Mouse (Mus musculus) right cerebral cortex, adult 18-20 months (tissue): Measurements from ENCODE around the gene Gm4969.

Experiments
- DNase-seq: peaks from one replicate; pipeline ENCODE4 v3.0.0; 2022; ENCODE audit warnings: mixed read lengths

Gene Gm4969

DNA sequence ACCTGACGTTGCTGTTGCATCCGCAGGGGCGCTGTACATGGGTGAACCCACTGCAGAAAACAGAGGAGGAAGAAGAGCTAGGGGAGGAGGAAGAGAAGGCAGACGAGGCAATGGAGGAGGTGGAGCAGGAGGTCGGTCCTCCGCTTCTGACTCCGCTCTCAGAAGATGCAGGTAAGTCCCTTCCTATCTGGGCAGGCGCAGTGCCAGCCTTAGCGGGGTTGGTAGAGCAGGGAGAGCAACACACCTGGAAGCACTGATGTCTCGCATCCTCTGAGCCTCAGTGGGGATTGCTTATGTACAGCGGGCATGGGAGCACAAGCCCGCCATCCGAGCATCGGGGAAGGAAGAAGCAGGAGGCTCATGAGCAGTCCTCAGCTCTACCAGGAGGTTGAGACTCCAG is 51.1 kb downstream of the Gm4969 start:
- no peak for DNase-seq

DNA sequence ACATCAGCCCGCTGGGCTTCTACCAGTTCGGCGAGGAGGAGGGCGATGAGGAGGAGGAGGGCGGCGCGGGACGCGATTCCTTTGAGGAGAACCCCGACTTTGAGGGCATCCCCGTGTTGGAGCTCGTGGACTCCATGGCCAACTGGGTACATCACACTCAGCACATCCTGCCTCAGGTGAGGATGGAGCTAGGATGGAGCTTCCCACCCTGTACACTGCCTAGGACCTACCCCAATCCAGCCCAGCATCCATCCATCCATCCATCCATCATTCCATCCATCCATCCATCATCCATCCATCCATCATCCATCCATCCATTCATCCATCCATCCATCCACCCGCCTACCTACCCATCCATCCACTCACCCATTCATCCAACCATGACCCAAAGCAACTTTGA is 52.3 kb downstream of the Gm4969 start:
- no peak for DNase-seq

DNA sequence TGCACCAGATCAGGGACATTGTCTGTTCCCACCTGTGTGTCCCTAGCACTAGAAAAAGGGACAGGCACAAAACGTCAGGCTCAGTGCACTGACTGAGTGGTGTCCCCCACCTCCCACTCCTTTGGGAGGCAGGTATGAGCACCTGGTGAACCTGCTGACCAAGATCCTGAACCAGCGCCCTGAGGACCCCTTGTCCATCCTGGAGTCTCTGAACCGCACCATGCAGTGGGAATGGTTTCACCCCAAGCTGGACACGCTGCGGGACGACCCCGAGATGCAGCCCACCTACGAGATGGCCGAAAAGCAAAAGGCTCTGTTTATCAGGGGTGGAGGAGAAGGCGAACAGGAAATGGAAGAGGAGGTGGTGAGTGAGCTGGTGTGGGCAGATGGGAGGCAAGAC is 60.8 kb downstream of the Gm4969 start:
- no peak for DNase-seq

DNA sequence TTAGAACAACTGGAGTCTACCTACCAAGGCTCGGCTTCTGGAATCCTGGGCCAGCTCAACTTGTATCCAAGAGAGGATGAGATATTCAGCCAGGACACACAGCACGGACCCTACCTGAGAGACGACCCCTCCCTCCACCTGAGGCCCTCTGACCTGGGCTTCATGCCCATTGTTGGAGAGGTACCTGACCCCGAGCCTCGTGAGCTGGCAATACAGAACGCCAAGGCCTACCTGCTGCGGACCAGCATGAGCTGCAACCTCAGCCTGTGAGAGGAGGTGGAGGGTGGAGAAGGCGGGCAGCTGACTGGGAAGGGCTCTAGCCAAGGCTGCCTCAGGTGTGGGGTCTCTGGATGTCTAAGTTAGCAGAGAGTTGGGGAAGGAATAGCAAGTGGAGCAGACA is 63.1 kb downstream of the Gm4969 start:
- no peak for DNase-seq

DNA sequence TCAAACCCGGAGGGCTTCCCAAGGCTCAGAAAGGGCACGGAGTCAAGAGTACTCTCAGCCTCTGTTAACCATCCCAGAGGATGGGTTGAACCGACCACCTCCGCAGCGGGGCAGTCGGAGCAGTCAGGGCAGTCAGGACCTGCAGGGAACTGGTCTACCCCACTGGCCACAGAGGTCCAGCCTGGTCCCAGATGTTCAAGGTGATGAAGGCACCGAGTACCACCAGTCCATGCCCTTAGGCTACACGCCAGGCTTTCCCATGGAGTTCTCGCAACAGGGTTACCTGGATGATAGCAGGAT is 63.4 kb downstream of the Gm4969 start:
- DNase-seq = no peak

DNA sequence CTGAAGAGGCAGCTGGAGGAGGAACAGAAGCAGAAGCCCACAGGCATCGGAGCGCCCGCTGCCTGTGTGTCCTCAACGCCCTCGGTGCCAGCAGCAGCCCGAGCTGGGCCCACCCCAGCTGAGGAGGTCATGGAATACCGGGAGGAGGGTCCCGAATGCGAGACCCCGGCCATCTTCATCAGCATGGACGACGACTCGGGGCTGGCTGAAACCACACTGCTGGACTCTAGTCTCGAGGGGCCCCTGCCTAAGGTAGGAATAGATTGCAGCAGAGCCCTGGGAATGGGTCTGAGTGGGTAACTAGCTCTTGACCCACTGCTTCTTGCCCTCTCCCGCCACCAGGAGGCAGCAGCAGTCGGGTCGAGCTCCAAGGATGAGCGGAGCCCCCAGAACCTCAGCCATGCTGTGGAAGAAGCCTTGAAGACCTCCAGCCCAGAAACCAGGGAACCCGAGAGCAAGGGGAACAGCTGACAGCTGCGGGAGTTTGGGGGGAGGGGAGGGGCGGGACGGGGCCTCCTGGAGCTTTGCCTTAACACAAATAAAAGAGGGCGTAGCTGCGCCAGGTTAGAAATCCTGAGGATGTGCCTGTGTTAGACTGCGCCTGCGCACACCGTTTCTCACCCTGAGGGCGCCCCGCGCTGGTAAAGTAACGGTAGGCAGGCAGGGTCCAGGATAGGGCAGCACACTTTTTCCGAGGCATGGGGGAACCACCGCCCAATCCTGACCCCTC is 64.0 kb downstream of the Gm4969 start, which contains the start of gene Rsph6a:
Gene Rsph6a (plus strand): TSS at position 644 of the 730 bp plus-strand sequence.
- peak; percentile 30 for DNase-seq

DNA sequence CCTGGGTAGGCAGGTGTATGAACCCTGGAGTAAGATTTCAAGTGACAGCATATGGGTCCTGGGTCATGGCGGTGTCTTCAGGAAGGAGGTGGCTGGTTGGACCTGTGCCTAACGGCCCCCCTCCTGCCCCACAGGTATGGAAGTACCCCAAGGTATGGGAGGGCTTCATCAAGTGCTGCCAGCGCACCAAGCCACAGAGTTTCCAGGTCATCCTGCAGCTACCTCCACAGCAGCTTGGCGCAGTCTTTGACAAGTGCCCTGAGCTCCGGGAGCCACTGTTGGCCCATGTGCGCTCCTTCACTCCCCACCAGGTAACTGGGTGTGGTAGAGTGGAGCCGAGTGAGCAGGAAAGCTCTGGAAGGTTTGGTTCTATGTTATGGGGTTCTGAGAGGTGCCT is 65.0 kb downstream of the Gm4969 start:
- DNase-seq = no peak

DNA sequence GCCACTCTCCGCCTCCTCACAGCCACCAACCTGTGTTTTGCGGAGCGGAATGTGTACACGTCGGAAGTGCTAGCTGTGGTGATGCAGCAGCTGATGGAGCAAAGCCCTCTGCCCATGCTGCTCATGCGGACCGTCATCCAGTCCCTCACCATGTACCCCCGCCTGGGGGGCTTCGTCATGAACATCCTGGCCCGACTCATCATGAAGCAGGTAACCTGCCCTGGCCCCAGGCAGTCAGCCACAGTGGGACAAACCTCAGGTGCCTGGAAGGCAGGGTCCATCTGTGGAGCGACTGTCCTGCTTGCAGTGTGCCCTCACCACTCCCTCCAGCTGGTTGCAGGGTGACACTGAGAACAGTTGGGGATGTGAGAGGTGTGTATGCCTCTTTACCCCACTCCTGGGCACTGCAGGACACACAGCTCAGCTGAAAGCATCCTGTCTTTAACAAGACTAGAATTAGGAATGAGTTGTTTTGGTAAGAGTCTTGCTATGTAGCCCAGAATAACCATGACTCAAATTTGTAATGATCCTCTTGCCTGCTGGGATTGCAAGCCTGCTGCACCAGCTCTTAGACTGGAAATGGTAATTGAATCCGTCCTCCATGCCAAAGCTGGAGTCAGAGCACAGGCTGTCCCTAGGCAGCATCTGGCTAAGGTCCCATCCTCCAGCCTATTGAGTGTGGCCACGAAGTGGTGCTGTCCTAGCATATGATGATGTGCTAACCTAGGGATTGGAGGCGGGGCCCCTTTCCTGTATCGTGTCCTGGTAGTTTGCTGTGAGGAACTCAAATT is 65.6 kb downstream of the Gm4969 start:
- peak; percentile 79 for DNase-seq

DNA sequence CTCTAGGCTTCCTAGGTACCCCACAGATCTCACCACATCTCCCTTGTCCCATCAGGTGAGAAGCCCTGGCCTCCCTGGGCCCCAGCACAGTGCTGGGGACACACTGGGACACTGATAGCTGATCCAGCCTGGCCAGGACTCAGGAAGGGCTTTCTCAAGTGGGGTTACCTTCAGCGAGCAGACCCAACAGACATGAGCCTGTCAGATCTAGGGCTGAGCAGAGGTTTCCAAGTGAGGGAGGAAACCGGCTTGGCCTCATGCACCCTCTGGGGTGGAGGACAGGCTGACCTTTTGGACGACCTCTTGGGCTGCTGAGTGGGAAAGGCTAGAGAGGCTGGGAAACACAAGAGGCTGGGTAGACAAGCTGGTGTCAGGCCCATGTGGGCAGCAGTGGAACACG is 67.0 kb downstream of the Gm4969 start:
- no peak for DNase-seq

DNA sequence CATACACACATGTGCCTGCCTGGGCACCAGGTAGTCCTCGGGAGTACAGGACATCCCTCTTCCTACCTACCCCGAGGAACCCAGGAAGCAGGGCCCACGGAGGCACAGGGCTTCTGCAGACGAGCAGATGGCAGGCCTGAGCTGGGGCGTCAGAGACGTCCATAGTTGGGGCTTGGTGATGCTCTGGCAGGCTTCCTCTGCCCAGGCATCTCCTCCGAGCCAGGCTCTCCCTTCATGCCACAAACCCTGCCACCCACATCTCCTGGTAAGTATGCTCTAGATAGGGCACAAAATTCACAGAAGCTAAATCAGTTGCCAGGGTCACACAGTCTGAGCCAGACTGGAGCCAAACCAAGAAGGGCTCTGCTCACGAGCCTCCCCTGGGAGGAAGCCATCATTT is 68.0 kb downstream of the Gm4969 start:
- DNase-seq = peak; percentile 66

DNA sequence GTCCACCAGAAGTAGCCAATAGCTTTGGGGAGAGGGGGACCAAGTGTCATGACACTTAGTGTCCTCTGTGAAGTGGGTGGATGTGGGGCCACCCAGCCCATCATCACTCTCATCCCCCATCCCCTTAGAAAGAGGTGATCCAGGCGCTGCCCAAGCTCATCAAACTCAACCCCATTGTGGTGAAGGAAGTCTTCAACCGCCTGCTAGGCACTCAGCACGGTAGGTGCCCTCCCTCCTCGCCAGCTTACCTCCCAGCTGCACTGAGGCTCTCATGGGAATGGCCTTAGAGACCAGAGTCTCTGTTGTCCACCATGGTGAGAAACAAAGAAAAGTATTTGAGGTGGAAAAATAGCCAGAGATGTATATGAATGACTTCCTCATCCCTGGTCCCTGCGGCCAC is 68.9 kb downstream of the Gm4969 start:
- no peak for DNase-seq
